Mouse (Mus musculus) forelimb bud, embryonic 11.5 days (tissue): ENCODE measurements around the gene Tcl1b2.
"Not testable (repeated sequence)": the region's sequence is repeated elsewhere in the genome, so short reads cannot be mapped to it uniquely, and the experiment has no call there.

Source experiments
- DNase-seq: peaks from one replicate; pipeline ENCODE4 v3.0.0-alpha.2; 2012; ENCODE audit warnings: low read depth, low spot score

Gene Tcl1b2

DNA sequence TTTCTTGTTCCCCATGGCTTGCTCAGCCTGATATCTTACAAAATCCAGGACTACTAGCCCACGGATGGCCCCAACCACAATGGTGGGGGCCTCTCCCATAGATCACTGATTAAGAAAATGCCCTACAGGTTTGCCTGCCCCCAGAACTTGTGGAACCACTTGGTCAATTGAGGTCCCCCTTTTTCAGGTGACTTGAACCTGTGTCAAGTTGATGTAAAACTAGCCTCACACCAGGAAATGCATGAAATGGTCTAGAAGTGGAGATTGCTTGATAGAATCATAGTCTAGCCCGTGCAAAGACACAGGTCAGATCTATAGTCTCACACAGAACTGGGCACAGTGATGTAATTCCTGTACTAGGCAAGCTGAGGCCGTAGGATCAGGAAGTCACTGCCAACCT lies at the start of gene Tcl1b2:
Gene Tcl1b2 (plus strand): TSS at position 301 of the 400 bp plus-strand sequence.
- DNase-seq: no peak

DNA sequence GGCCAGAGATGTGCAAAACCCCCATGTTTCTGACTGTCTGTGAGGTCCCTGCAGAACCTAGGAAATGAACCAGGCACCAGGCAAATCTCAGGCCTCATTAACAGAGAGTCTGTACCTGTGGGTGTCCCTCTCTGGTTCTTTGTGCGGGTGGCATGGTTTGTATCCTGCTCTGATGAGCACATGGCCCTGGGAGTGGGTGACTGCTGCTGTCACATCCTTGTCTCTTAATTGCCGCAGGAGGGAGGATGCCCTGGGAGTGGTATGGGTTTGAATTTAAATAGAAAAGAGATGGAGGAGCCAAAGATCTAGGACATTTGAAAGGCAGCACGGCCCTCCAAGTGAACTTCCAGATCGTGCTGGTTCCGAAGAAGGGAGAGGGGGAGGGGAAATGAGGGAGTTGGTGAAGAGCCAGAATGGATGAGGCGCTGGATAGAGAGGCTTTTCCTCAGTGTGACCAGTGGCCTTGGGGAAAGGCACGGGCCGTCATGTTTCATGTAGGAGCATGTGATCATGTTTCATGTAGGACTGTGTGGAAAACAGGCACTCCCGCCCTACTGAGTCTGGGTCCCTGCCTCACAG lies 46.3 kb upstream of the Tcl1b2 start:
- DNase-seq: no peak

DNA sequence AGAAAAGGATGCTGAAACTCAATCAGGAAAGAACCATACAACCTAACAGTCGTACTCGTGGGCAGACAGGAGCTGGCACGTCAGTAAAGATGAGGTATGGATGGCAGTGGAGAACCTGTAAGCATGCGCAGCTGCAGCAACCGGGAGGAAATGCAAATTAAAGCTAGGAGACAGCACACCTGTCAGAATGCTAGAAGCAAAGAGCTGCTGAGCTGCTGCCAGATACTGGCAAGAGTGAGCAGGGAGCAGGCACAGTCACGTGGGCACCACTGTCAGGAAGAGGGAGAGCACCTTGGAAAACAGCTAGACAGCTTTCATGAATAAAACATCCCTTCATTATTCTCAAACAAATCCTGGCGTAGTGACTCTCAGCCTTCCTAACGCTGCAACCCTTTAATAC lies 42.9 kb upstream of the Tcl1b2 start:
- DNase-seq: no peak

DNA sequence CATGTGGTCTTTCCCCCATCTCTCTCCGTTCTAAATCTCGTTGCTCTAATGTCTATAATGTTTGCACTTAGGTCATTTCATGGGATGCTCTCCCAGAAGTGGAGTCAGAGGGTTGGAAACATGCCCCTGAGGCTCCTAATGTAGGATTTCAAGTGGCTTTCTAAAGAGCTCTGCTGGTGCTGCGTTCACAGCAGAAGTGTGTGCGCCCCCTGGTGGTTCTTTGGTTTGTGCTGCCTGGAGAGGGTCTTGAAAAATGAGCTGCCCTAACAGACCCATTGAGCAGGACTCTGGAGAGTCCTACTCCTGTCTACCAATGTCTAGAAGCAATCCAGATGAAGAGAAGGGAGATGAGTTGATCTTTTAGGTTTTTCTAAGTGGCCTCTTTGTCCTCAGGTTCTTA lies 41.8 kb upstream of the Tcl1b2 start:
- DNase-seq: peak; percentile 85

DNA sequence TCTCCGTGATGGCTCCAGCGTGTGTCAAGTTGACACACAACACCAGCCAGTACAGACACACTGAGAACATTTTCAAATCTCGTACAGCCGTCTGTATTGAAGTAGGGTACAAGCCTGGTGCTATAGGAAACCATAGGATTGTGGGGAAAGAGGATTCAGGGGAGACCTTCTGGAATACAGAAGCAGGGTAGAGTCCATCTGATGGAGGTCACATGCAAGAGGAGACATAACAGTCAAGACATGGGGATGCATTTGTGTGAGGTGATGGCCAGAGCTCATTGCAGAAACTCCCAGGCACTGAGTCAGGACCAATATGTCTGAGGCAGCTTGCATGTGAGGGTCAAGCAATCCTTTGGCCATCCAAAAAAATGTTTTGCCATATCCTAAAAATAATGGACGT lies 40.5 kb upstream of the Tcl1b2 start:
- DNase-seq: no peak

DNA sequence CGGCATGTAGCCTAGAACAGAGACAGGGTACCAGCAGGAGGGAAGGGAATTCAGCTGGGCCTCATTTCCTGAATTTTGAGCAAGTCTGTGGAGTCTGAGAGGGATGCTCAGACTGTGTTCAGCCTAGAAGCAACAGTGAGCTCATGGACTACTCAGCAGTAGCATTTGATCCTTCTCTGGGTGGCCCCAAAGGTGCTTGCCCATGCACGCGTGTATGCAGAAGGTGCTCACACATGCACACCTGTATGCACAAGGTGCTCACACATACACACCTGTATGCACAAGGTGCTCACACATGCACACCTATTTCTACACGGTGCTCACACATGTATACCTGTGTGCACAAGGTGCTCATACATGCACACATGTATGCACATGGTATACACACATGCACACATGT lies 37.0 kb upstream of the Tcl1b2 start:
- no peak for DNase-seq

DNA sequence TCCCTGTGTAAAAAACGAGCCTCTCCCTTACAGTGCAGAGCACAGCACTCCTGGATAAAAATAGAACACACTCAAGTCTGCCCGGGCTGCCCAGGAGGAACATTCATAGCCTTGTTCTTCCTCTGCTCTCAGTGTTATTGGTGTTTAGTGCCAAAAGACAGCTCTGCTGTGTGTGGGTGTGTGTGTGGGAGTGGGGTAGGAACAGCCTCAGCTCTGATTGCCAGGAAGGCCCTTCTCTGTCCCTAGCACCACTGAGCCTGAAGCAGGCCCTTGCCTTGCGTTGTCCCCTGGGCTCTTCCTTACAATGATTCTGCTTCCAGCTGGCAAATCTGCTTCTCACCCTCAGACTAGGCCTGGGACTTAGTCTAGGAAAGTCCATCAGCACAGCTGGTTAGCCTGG lies 36.4 kb upstream of the Tcl1b2 start:
- no peak for DNase-seq

DNA sequence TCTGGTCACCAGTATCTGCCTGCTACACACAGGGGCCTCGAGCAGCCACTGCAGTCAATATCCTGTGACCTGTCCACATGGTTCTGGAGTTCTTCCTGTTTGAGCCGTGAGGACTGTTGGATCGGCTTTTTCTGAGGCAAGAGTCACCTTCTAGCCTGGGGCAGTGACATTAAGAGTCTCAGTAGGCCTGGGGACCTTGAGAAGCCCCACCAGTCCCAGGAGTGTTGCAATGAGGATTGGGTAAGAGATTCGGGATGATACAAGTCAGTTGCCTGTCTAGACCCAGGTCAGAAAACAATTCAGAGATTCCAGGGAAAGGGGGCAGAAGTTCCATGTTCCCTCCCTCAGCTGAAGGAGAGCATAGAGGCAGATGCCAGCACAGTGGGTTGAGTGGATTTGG lies 36.0 kb upstream of the Tcl1b2 start:
- DNase-seq: no peak

GRCm38 (mm10) chr12:105112321-105112988 lies 33.4 kb upstream of the Tcl1b2 start:
- no peak for DNase-seq

GRCm38 (mm10) chr12:105116648-105117047 lies 29.2 kb upstream of the Tcl1b2 start:
- no peak for DNase-seq

DNA sequence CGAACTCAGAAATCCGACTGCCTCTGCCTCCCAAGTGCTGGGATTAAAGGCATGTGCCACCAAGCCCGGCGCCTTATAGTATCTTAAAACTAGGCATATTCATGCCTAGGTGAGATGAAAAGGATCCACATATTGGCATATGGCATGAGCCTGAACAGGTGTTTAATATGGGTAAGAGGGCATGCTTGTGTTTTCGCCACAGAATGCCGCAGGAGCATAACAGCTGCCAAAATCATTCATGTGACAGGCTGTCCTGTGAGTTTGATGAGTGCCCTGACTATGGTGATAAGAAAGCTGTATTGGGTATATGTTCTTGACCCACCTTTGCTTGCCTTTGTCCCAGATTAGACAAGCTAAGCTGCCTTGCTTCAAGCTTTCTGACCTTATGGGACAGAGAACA lies 20.5 kb upstream of the Tcl1b2 start:
- DNase-seq: no peak

DNA sequence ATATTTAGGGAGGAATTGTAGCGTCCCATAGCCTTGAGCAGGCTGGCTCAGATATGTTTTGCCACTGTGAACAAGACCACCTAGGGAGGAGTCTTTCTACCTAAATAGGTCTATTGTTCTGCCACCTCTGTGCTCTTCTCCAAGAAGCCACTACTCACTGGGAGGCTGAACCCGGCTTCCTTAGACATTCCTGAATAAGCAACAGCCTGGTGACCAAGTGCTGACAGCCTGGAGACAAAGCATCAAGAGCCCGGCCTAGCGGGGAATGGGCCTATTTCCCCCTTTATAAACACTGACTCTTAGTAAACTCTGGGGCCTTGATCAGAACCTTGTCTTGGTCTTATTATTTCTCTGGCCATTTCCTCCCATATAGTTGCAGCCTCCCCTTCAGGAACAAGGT lies 19.3 kb upstream of the Tcl1b2 start:
- no peak for DNase-seq

DNA sequence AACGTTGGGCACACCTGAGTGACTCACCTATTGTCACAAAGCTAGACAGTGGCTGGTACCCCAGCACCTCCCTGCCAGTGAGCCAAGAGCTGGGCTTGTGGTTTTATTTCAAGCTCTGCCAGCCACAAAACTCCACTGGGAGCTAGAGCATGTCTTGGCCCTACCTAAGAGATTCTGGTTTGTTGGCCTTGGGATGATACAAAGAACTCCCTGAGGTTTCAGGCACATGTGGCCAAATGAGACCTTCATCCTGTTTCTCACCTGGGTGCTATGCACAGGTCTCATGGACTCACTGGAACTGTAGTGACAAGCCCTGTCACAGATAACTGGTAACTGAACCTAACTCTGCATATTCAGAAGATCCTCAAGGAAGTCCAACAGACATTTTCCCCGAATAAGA lies 18.2 kb upstream of the Tcl1b2 start:
- no peak for DNase-seq

DNA sequence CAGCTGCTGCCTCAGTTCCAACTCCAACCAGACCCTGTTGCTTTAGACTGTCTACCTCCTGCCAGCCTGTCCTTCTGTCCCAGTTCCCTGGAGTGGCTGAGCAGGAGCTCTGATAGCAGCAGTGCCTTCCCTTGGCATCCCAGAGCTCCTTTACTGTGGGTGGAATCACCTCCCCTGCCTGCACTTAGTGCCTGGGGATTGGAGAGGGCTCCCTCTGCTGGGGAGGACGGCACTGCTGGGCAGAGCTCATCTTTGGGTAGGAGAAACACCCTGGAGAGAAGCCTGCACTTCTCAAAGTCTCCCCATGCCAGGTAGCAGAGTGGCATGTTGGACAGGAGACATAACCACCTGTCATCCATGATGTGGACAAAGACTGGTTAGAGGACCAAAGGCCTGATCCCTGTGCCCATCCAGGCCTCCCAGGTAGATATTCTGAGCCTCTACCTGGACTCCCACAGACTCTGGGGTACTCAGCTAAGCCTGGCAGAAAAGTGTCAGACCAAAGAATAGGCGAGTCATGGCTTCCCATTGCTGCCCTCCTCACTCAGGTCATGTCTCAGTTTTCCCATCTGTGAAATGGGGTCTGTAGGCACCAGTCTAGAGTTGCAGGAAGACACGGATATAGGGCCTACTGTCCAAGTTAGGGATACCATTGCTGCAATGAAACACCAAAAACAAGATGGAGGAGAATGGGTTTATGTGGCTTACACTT lies 16.2 kb upstream of the Tcl1b2 start:
- DNase-seq: not testable (repeated sequence)

DNA sequence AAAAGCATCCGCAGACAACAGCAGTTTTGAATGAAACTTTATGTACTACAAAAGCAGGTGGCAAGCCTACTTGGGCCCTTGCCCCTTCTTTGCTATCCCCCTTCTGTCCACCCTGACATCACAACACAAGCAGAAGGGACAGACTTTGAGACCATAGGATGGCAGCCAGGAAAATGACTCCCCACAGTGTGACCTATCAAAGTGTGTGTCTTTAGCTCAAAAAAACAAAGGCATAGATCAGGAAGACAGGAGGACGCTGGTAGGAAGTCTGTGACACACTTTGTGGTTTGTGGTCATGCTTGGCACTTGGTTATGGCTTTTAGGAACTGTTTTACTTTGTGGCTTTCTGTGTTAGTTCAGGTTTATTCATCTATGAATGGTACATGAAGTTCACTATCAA lies 11.6 kb upstream of the Tcl1b2 start:
- not testable (repeated sequence) for DNase-seq

DNA sequence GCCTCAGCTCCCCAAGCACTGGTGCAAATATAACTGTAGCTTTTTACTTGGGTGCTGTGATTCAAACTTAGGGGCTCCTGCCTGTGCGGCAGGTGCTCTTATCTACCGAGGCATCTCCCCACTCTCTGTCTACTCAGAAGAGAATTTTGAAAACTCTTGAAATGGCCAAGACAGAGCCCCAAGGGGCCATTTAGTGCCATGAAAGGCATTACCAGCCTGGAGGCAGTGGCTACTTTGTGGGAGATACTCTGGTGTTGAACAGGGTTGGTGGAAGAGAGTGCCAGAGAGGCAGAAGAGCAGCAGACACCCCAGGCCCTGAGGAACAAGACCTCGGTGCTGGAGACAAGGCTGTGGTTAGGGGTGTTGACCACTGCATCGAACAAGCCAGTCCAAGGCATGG lies 11.0 kb upstream of the Tcl1b2 start:
- not testable (repeated sequence) for DNase-seq

- DNase-seq: not testable (repeated sequence)
These were observed 8.1 kb upstream of the Tcl1b2 start for GRCm38 (mm10) chr12:105137729-105138128.

DNA sequence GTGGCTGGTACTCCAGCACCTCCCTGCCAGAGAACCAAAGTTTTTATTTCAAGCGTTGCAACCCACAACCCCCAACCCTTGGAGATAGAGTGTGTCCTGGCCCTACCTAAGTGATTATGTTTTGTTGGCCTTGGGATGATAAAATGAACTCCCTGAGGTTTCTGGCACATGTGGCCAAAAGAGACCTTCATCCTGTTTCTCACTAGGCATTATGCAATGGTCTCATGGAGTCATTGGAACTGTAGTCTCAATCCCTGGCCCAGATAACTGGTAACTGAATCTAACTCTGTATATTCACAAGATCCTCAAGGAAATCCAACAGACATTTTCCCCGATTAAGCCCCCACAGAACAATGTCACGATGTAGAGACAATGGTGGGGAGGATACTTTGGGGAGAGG lies 2.7 kb upstream of the Tcl1b2 start:
- no peak for DNase-seq

DNA sequence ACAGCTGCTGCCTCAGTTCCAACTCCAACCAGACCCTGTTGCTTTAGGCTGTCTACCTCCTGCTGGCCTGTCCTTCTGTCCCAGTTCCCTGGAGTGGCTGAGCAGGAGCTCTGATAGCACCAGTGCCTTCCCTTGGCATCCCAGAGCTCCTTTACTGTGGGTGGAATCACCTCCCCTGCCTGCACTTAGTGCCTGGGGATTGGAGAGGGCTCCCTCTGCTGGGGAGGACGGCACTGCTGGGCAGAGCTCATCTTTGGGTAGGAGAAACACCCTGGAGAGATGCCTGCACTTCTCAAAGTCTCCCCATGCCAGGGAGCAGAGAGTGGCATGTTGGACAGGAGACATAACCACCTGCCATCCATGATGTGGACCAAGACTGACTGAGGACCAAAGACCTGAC lies 886 bp upstream of the Tcl1b2 start:
- DNase-seq: not testable (repeated sequence)

- DNase-seq: not testable (repeated sequence)
These were observed 9.5 kb downstream of the Tcl1b2 start for GRCm38 (mm10) chr12:105155286-105155685.

DNA sequence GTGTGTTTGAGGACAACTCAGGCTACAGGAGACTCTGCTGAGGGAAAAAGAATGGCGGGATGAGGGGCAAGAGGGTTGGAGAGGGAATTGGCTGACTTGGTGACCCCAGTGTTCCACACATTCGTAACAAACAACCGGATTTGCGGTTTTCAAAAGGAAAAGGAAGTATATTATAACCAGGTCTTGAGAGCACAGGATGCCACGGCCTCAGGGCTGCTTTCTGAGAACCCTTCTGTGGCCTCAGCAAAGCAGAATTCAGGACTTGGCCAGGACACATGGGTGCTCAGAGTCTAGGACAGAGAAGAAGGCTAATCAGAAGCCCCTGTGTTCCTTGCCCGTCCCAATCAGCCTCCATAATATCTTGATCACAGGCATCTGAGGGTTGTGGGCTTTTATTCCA lies 13.0 kb downstream of the Tcl1b2 start:
- DNase-seq: no peak

DNA sequence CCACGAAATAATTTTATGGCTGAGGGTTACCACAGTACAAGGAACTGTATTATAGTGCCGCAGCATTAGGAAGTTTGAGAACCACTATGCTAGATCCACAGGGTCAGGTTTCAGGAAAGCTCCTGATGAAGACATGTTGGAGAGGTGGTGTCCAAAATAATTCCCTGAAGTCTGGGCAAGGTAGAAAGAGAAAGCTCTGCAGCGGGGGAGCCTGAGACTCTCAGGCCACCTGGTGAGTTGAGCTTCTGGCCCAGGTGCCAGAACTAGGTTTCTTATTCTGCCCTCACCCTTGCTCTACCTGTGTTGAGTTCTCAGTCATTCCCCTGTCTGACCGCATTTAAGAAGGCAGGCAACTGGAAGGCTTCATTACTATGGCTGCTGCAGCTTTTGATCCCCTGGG lies 13.6 kb downstream of the Tcl1b2 start, which contains the start of gene Tcl1b1:
Gene Tcl1b1 (plus strand): TSS at position 301 of the 400 bp plus-strand sequence.
- DNase-seq: no peak

DNA sequence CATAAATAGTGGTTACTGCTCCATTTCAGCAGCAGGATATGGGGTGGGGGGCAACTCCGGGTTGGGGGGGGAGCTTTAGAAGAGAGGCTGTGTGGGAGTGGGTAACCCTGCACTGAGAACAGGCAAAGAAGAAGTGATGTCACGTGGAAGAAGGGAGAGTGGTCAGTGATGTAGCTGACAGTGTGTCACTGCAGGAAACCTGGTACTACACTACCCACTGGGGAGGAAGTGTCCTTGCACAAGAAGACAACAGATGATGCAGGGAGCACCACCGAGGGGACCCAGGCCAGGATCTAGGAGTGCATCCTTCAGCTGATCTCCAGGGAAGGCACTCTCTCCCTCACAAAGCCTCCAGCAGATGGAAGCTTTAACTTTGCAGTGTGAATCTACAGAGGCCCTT lies 20.9 kb downstream of the Tcl1b2 start:
- DNase-seq: no peak
